Mouse (Mus musculus): Measurements from ENCODE around the gene Prss16. TPM values are rescaled to one million over a fixed set of nuclear protein-coding genes. Genes with fewer than 3 reads are reported as not detected.
A peak's percentile ranks its signal among the peaks of the same experiment; 100 is the strongest.
"Not testable (repeated sequence)": the region's sequence is repeated elsewhere in the genome, so short reads cannot be mapped to it uniquely, and the experiment has no call there.

Prss16 gene
- polyA plus RNA-seq, 1 experiment from 2014 or later = not detected

- Histone ChIP-seq H3K4me3 (ENCODE audit: low read length) (no peak overlapping the region), H3K9ac (ENCODE audit: low read depth, low read length) (no peak overlapping the region; the same call in 1 of the 2 replicates), H3K27ac (ENCODE audit: low read depth, low read length) (peak overlapping the region; percentile 96; the same call in 1 of the 2 replicates), H3K27me3 (ENCODE audit: control insufficient read depth, insufficient read depth, low read length) (no peaks in the 10 kb centered on the region), H3K36me3 (ENCODE audit: control insufficient read depth, insufficient read depth, low read length) (no peaks in the 10 kb centered on the region), H3K4me2 (replicated peaks; ENCODE audit: low read depth, low read length) (peak overlapping the region; percentile 72; the same call in 1 of the 2 replicates), H3K9me3 (ENCODE audit: control insufficient read depth, low read length) (no peaks in the 10 kb centered on the region), H3K4me1 (ENCODE audit: control insufficient read depth, insufficient read depth, low read length) (peaks cover 17% of the 10 kb centered on the region)
- ATAC-seq (ENCODE audit: low FRiP score, low TSS enrichment) = no peak
- 37% methylated on average over 2 of the region's 2 CpGs for WGBS
These were observed 27.9 kb upstream of the Prss16 start for GRCm38 (mm10) chr13:22037415-22037814.

GRCm38 (mm10) chr13:22036986-22037385 lies 27.4 kb upstream of the Prss16 start:
- WGBS = 60% methylated on average over 3 of the region's 3 CpGs
- Histone ChIP-seq H3K9ac (ENCODE audit: low read depth, low read length) (peak overlapping the region; percentile 69), H3K4me3 (ENCODE audit: low read length) (peak overlapping the region; percentile 38)

GRCm38 (mm10) chr13:22036149-22036956 lies 26.8 kb upstream of the Prss16 start:
- H3K9me3 ChIP-seq (ENCODE audit: control insufficient read depth, low read length) = no peaks in the 10 kb centered on the region
- H3K36me3 ChIP-seq (ENCODE audit: control insufficient read depth, insufficient read depth, low read length) = no peaks in the 10 kb centered on the region
- H3K27ac ChIP-seq (ENCODE audit: low read depth, low read length) = peak overlapping the region; percentile 96
- H3K4me1 ChIP-seq (ENCODE audit: control insufficient read depth, insufficient read depth, low read length) = peaks cover 13% of the 10 kb centered on the region
- WGBS = 3% methylated on average over 16 of the region's 23 CpGs
- no peaks in the 10 kb centered on the region for H3K27me3 ChIP-seq (ENCODE audit: control insufficient read depth, insufficient read depth, low read length)
- peak overlapping the region; percentile 38 for H3K4me3 ChIP-seq (ENCODE audit: low read length)
- no peak for ATAC-seq (ENCODE audit: low FRiP score, low TSS enrichment)
- H3K9ac ChIP-seq (ENCODE audit: low read depth, low read length) = peak overlapping the region; percentile 69
- H3K4me2 ChIP-seq (replicated peaks; ENCODE audit: low read depth, low read length) = peak overlapping the region; percentile 72

More at GRCm38 (mm10) chr13:22036986-22037385, 27.4 kb upstream of the Prss16 start:
- no peaks in the 10 kb centered on the region for H3K9me3 ChIP-seq (ENCODE audit: control insufficient read depth, low read length)
- peaks cover 14% of the 10 kb centered on the region for H3K4me1 ChIP-seq (ENCODE audit: control insufficient read depth, insufficient read depth, low read length)
- H3K27me3 ChIP-seq (ENCODE audit: control insufficient read depth, insufficient read depth, low read length) = no peaks in the 10 kb centered on the region
- peak overlapping the region; percentile 72 for H3K4me2 ChIP-seq (replicated peaks; ENCODE audit: low read depth, low read length)
- ATAC-seq (ENCODE audit: low FRiP score, low TSS enrichment) = no peak
- H3K27ac ChIP-seq (ENCODE audit: low read depth, low read length) = peak overlapping the region; percentile 96
- no peaks in the 10 kb centered on the region for H3K36me3 ChIP-seq (ENCODE audit: control insufficient read depth, insufficient read depth, low read length)

- ATAC-seq (ENCODE audit: low FRiP score, low TSS enrichment) = peak; percentile 98
- H3K4me2 ChIP-seq (replicated peaks; ENCODE audit: low read depth, low read length) = peak within 1 kb of the TSS; percentile 72
- H3K27me3 ChIP-seq (ENCODE audit: control insufficient read depth, insufficient read depth, low read length); H3K36me3 ChIP-seq (ENCODE audit: control insufficient read depth, insufficient read depth, low read length); H3K9me3 ChIP-seq (ENCODE audit: control insufficient read depth, low read length): not testable (repeated sequence)
- H3K27ac ChIP-seq (ENCODE audit: low read depth, low read length) = peak within 1 kb of the TSS; percentile 96
- under 1% methylated on average over 20 of the region's 69 CpGs for WGBS
- peak within 1 kb of the TSS; percentile 69 for H3K9ac ChIP-seq (ENCODE audit: low read depth, low read length)
- peak within 1 kb of the TSS; percentile 45 for H3K4me3 ChIP-seq (ENCODE audit: low read length)
- H3K4me1 ChIP-seq (ENCODE audit: control insufficient read depth, insufficient read depth, low read length) = peaks cover 11% of the 10 kb centered on the region
These were observed 26.0 kb upstream of the Prss16 start, which contains the start of the genes Hist1h2ah and Hist1h2bk for GRCm38 (mm10) chr13:22035267-22036148. TSS of gene Hist1h2ah (minus strand) at chr13:22035568. TSS of gene Hist1h2bk (plus strand) at chr13:22035870.

GRCm38 (mm10) chr13:22034443-22035266 lies 25.1 kb upstream of the Prss16 start:
- no peaks in the 10 kb centered on the region for H3K9me3 ChIP-seq (ENCODE audit: control insufficient read depth, low read length)
- H3K4me2 ChIP-seq (replicated peaks; ENCODE audit: low read depth, low read length) = peak overlapping the region; percentile 48
- 3% methylated on average over 11 of the region's 14 CpGs for WGBS
- no peaks in the 10 kb centered on the region for H3K36me3 ChIP-seq (ENCODE audit: control insufficient read depth, insufficient read depth, low read length)
- peaks cover 4% of the 10 kb centered on the region; the same call in 1 of the 2 replicates for H3K4me1 ChIP-seq (ENCODE audit: control insufficient read depth, insufficient read depth, low read length)
- no peaks in the 10 kb centered on the region for H3K27me3 ChIP-seq (ENCODE audit: control insufficient read depth, insufficient read depth, low read length)
- H3K9ac ChIP-seq (ENCODE audit: low read depth, low read length) = peak overlapping the region; percentile 67
- no peak for ATAC-seq (ENCODE audit: low FRiP score, low TSS enrichment)
- H3K27ac ChIP-seq (ENCODE audit: low read depth, low read length) = peak overlapping the region; percentile 96
- peak overlapping the region; percentile 45 for H3K4me3 ChIP-seq (ENCODE audit: low read length)

GRCm38 (mm10) chr13:22033741-22034442 lies 24.4 kb upstream of the Prss16 start:
- Histone ChIP-seq H3K27me3 (ENCODE audit: control insufficient read depth, insufficient read depth, low read length) (no peaks in the 10 kb centered on the region), H3K4me1 (ENCODE audit: control insufficient read depth, insufficient read depth, low read length) (peaks cover 4% of the 10 kb centered on the region; the same call in 1 of the 2 replicates), H3K4me2 (replicated peaks; ENCODE audit: low read depth, low read length) (peak overlapping the region; percentile 48), H3K36me3 (ENCODE audit: control insufficient read depth, insufficient read depth, low read length) (no peaks in the 10 kb centered on the region), H3K9me3 (ENCODE audit: control insufficient read depth, low read length) (no peaks in the 10 kb centered on the region), H3K4me3 (ENCODE audit: low read length) (peak overlapping the region; percentile 45), H3K27ac (ENCODE audit: low read depth, low read length) (peak overlapping the region; percentile 45; the same call in 1 of the 2 replicates), H3K9ac (ENCODE audit: low read depth, low read length) (peak overlapping the region; percentile 67)
- no peak for ATAC-seq (ENCODE audit: low FRiP score, low TSS enrichment)
- 47% methylated on average over 5 of the region's 5 CpGs for WGBS

- Histone ChIP-seq H3K9ac (ENCODE audit: low read depth, low read length) (no peak overlapping the region), H3K27me3 (ENCODE audit: control insufficient read depth, insufficient read depth, low read length) (no peaks in the 10 kb centered on the region), H3K9me3 (ENCODE audit: control insufficient read depth, low read length) (no peaks in the 10 kb centered on the region), H3K4me1 (ENCODE audit: control insufficient read depth, insufficient read depth, low read length) (no peaks in the 10 kb centered on the region), H3K36me3 (ENCODE audit: control insufficient read depth, insufficient read depth, low read length) (no peaks in the 10 kb centered on the region), H3K27ac (ENCODE audit: low read depth, low read length) (no peak overlapping the region), H3K4me2 (replicated peaks; ENCODE audit: low read depth, low read length) (no peak overlapping the region), H3K4me3 (ENCODE audit: low read length) (no peak overlapping the region)
- 18% methylated on average over 4 of the region's 4 CpGs for WGBS
- no peak for ATAC-seq (ENCODE audit: low FRiP score, low TSS enrichment)
These were observed 21.0 kb upstream of the Prss16 start for GRCm38 (mm10) chr13:22030493-22030892.

- H3K4me2 ChIP-seq (replicated peaks; ENCODE audit: low read depth, low read length) = no peak overlapping the region
- H3K9ac ChIP-seq (ENCODE audit: low read depth, low read length) = no peak overlapping the region
- H3K4me3 ChIP-seq (ENCODE audit: low read length) = no peak overlapping the region
- WGBS = 35% methylated on average over 8 of the region's 8 CpGs
- no peaks in the 10 kb centered on the region for H3K36me3 ChIP-seq (ENCODE audit: control insufficient read depth, insufficient read depth, low read length)
- ATAC-seq (ENCODE audit: low FRiP score, low TSS enrichment) = no peak
- H3K27ac ChIP-seq (ENCODE audit: low read depth, low read length) = no peak overlapping the region
- no peaks in the 10 kb centered on the region for H3K9me3 ChIP-seq (ENCODE audit: control insufficient read depth, low read length)
- H3K27me3 ChIP-seq (ENCODE audit: control insufficient read depth, insufficient read depth, low read length) = no peaks in the 10 kb centered on the region
- no peaks in the 10 kb centered on the region for H3K4me1 ChIP-seq (ENCODE audit: control insufficient read depth, insufficient read depth, low read length)
These were observed 20.4 kb upstream of the Prss16 start for GRCm38 (mm10) chr13:22029928-22030327.

All from kidney, embryonic 14.5 days (tissue).